Mouse (Mus musculus): Measurements from ENCODE around the gene Gm5089. TPM values are rescaled to one million over a fixed set of nuclear protein-coding genes. Genes with fewer than 3 reads are reported as not detected.

The Gm5089 gene
- polyA plus RNA-seq, 1 experiment from 2014 or later, result not detected

GRCm38 (mm10) chr14:122404596-122405154 lies 46.2 kb downstream of the Gm5089 start:
- H3K36me3 ChIP-seq (replicated peaks; ENCODE audit: control insufficient read depth, insufficient read depth, low read depth, low read length), result no peaks in the 10 kb centered on the region
- no peak overlapping the region for H3K4me2 ChIP-seq (ENCODE audit: low read depth, low read length)
- no peaks in the 10 kb centered on the region for H3K9me3 ChIP-seq (replicated peaks; ENCODE audit: control insufficient read depth, low read length)
- no peak overlapping the region for H3K4me3 ChIP-seq (ENCODE audit: low read depth, low read length)
- no peak overlapping the region for H3K27ac ChIP-seq (replicated peaks; ENCODE audit: low read depth, low read length)
- 72% methylated on average over 7 of the region's 7 CpGs for WGBS
- DNase-seq (ENCODE audit: low spot score) (no peak), ATAC-seq (replicated peaks; ENCODE audit: insufficient number of reproducible peaks, low FRiP score, low TSS enrichment, low read depth) (no peak)
- peaks cover 5% of the 10 kb centered on the region for H3K4me1 ChIP-seq (ENCODE audit: control insufficient read depth, insufficient read depth, low read length)
- peaks cover 29% of the 10 kb centered on the region for H3K27me3 ChIP-seq (ENCODE audit: control insufficient read depth, insufficient read depth, low read length)
- H3K9ac ChIP-seq (replicated peaks; ENCODE audit: low read length), result no peak overlapping the region

- no peaks in the 10 kb centered on the region for H3K36me3 ChIP-seq (replicated peaks; ENCODE audit: control insufficient read depth, insufficient read depth, low read depth, low read length)
- peaks cover 5% of the 10 kb centered on the region for H3K4me1 ChIP-seq (ENCODE audit: control insufficient read depth, insufficient read depth, low read length)
- H3K9ac ChIP-seq (replicated peaks; ENCODE audit: low read length), result no peak overlapping the region
- DNase-seq (ENCODE audit: low spot score) (no peak), ATAC-seq (replicated peaks; ENCODE audit: insufficient number of reproducible peaks, low FRiP score, low TSS enrichment, low read depth) (no peak)
- H3K4me3 ChIP-seq (ENCODE audit: low read depth, low read length), result no peak overlapping the region
- no peak overlapping the region for H3K27ac ChIP-seq (replicated peaks; ENCODE audit: low read depth, low read length)
- peaks cover 29% of the 10 kb centered on the region for H3K27me3 ChIP-seq (ENCODE audit: control insufficient read depth, insufficient read depth, low read length)
- 62% methylated on average over 3 of the region's 3 CpGs for WGBS
- H3K9me3 ChIP-seq (replicated peaks; ENCODE audit: control insufficient read depth, low read length), result no peaks in the 10 kb centered on the region
- H3K4me2 ChIP-seq (ENCODE audit: low read depth, low read length), result no peak overlapping the region
Observed at GRCm38 (mm10) chr14:122403422-122403940, 47.4 kb downstream of the Gm5089 start.

GRCm38 (mm10) chr14:122402716-122403258 lies 48.1 kb downstream of the Gm5089 start:
- H3K4me2 ChIP-seq (ENCODE audit: low read depth, low read length), result no peak overlapping the region
- H3K4me3 ChIP-seq (ENCODE audit: low read depth, low read length), result no peak overlapping the region
- no peak for ATAC-seq (replicated peaks; ENCODE audit: insufficient number of reproducible peaks, low FRiP score, low TSS enrichment, low read depth)
- peaks cover 26% of the 10 kb centered on the region for H3K27me3 ChIP-seq (ENCODE audit: control insufficient read depth, insufficient read depth, low read length)
- H3K4me1 ChIP-seq (ENCODE audit: control insufficient read depth, insufficient read depth, low read length), result peaks cover 5% of the 10 kb centered on the region
- H3K36me3 ChIP-seq (replicated peaks; ENCODE audit: control insufficient read depth, insufficient read depth, low read depth, low read length), result no peaks in the 10 kb centered on the region
- H3K27ac ChIP-seq (replicated peaks; ENCODE audit: low read depth, low read length), result no peak overlapping the region
- no peak for DNase-seq (ENCODE audit: low spot score)
- no peak overlapping the region for H3K9ac ChIP-seq (replicated peaks; ENCODE audit: low read length)
- WGBS, result 23% methylated on average over 12 of the region's 12 CpGs
- H3K9me3 ChIP-seq (replicated peaks; ENCODE audit: control insufficient read depth, low read length), result no peaks in the 10 kb centered on the region

- H3K4me2 ChIP-seq (ENCODE audit: low read depth, low read length), result no peak overlapping the region
- H3K27me3 ChIP-seq (ENCODE audit: control insufficient read depth, insufficient read depth, low read length), result peaks cover 22% of the 10 kb centered on the region
- WGBS, result 47% methylated on average over 11 of the region's 11 CpGs
- peaks cover 5% of the 10 kb centered on the region for H3K4me1 ChIP-seq (ENCODE audit: control insufficient read depth, insufficient read depth, low read length)
- no peak for ATAC-seq (replicated peaks; ENCODE audit: insufficient number of reproducible peaks, low FRiP score, low TSS enrichment, low read depth)
- no peak overlapping the region for H3K9ac ChIP-seq (replicated peaks; ENCODE audit: low read length)
- H3K9me3 ChIP-seq (replicated peaks; ENCODE audit: control insufficient read depth, low read length), result no peaks in the 10 kb centered on the region
- no peak overlapping the region for H3K4me3 ChIP-seq (ENCODE audit: low read depth, low read length)
- H3K36me3 ChIP-seq (replicated peaks; ENCODE audit: control insufficient read depth, insufficient read depth, low read depth, low read length), result no peaks in the 10 kb centered on the region
- no peak for DNase-seq (ENCODE audit: low spot score)
- H3K27ac ChIP-seq (replicated peaks; ENCODE audit: low read depth, low read length), result no peak overlapping the region
Observed at GRCm38 (mm10) chr14:122401886-122402285, 49.0 kb downstream of the Gm5089 start.

- 83% methylated on average over 5 of the region's 5 CpGs for WGBS
- Histone ChIP-seq H3K27ac (replicated peaks; ENCODE audit: low read depth, low read length) (no peak overlapping the region), H3K4me2 (ENCODE audit: low read depth, low read length) (no peak overlapping the region), H3K9ac (replicated peaks; ENCODE audit: low read length) (no peak overlapping the region), H3K27me3 (ENCODE audit: control insufficient read depth, insufficient read depth, low read length) (peaks cover 9% of the 10 kb centered on the region), H3K36me3 (replicated peaks; ENCODE audit: control insufficient read depth, insufficient read depth, low read depth, low read length) (no peaks in the 10 kb centered on the region), H3K9me3 (replicated peaks; ENCODE audit: control insufficient read depth, low read length) (no peaks in the 10 kb centered on the region), H3K4me3 (ENCODE audit: low read depth, low read length) (no peak overlapping the region), H3K4me1 (ENCODE audit: control insufficient read depth, insufficient read depth, low read length) (no peaks in the 10 kb centered on the region)
- no peak for ATAC-seq (replicated peaks; ENCODE audit: insufficient number of reproducible peaks, low FRiP score, low TSS enrichment, low read depth)
- no peak for DNase-seq (ENCODE audit: low spot score)
Observed at GRCm38 (mm10) chr14:122399906-122400305, 51.0 kb downstream of the Gm5089 start.

- no peaks in the 10 kb centered on the region for H3K36me3 ChIP-seq (replicated peaks; ENCODE audit: control insufficient read depth, insufficient read depth, low read depth, low read length)
- H3K4me3 ChIP-seq (ENCODE audit: low read depth, low read length), result no peak overlapping the region
- no peak for DNase-seq (ENCODE audit: low spot score)
- no peak overlapping the region for H3K4me2 ChIP-seq (ENCODE audit: low read depth, low read length)
- H3K4me1 ChIP-seq (ENCODE audit: control insufficient read depth, insufficient read depth, low read length), result no peaks in the 10 kb centered on the region
- no peak overlapping the region for H3K27ac ChIP-seq (replicated peaks; ENCODE audit: low read depth, low read length)
- ATAC-seq (replicated peaks; ENCODE audit: insufficient number of reproducible peaks, low FRiP score, low TSS enrichment, low read depth), result no peak
- H3K9ac ChIP-seq (replicated peaks; ENCODE audit: low read length), result no peak overlapping the region
- H3K27me3 ChIP-seq (ENCODE audit: control insufficient read depth, insufficient read depth, low read length), result peaks cover 4% of the 10 kb centered on the region
- WGBS, result 57% methylated on average over 4 of the region's 4 CpGs
- no peaks in the 10 kb centered on the region for H3K9me3 ChIP-seq (replicated peaks; ENCODE audit: control insufficient read depth, low read length)
Observed at GRCm38 (mm10) chr14:122398676-122399075, 52.2 kb downstream of the Gm5089 start.

- WGBS, result 78% methylated on average over 1 of the region's 1 CpGs
- DNase-seq (ENCODE audit: low spot score) (no peak), ATAC-seq (replicated peaks; ENCODE audit: insufficient number of reproducible peaks, low FRiP score, low TSS enrichment, low read depth) (no peak)
- H3K4me1 ChIP-seq (ENCODE audit: control insufficient read depth, insufficient read depth, low read length), result no peaks in the 10 kb centered on the region
- H3K9ac ChIP-seq (replicated peaks; ENCODE audit: low read length), result no peak overlapping the region
- no peaks in the 10 kb centered on the region for H3K9me3 ChIP-seq (replicated peaks; ENCODE audit: control insufficient read depth, low read length)
- no peak overlapping the region for H3K4me3 ChIP-seq (ENCODE audit: low read depth, low read length)
- H3K27me3 ChIP-seq (ENCODE audit: control insufficient read depth, insufficient read depth, low read length), result no peaks in the 10 kb centered on the region
- H3K27ac ChIP-seq (replicated peaks; ENCODE audit: low read depth, low read length), result no peak overlapping the region
- no peaks in the 10 kb centered on the region for H3K36me3 ChIP-seq (replicated peaks; ENCODE audit: control insufficient read depth, insufficient read depth, low read depth, low read length)
- H3K4me2 ChIP-seq (ENCODE audit: low read depth, low read length), result no peak overlapping the region
Observed at GRCm38 (mm10) chr14:122393119-122393518, 57.8 kb downstream of the Gm5089 start.

- no peak overlapping the region for H3K27ac ChIP-seq (replicated peaks; ENCODE audit: low read depth, low read length)
- no peak overlapping the region for H3K9ac ChIP-seq (replicated peaks; ENCODE audit: low read length)
- no peaks in the 10 kb centered on the region for H3K36me3 ChIP-seq (replicated peaks; ENCODE audit: control insufficient read depth, insufficient read depth, low read depth, low read length)
- ATAC-seq (replicated peaks; ENCODE audit: insufficient number of reproducible peaks, low FRiP score, low TSS enrichment, low read depth), result no peak
- H3K9me3 ChIP-seq (replicated peaks; ENCODE audit: control insufficient read depth, low read length), result no peaks in the 10 kb centered on the region
- no peaks in the 10 kb centered on the region for H3K27me3 ChIP-seq (ENCODE audit: control insufficient read depth, insufficient read depth, low read length)
- H3K4me1 ChIP-seq (ENCODE audit: control insufficient read depth, insufficient read depth, low read length), result no peaks in the 10 kb centered on the region
- WGBS, result 55% methylated on average over 4 of the region's 4 CpGs
- no peak for DNase-seq (ENCODE audit: low spot score)
- no peak overlapping the region for H3K4me2 ChIP-seq (ENCODE audit: low read depth, low read length)
- no peak overlapping the region for H3K4me3 ChIP-seq (ENCODE audit: low read depth, low read length)
Observed at GRCm38 (mm10) chr14:122390935-122391334, 60.0 kb downstream of the Gm5089 start.

Data from embryonic facial prominence, embryonic 11.5 days (tissue).